Mouse (Mus musculus) heart, adult 9 months (tissue): ENCODE measurements at regions not wholly inside any gene's neighbourhood (a gene's known extent, or its start where the extent isn't known, plus 50 kb on each side); places are given as distances from the start of the nearest gene placed in this dataset.
A peak's percentile ranks its signal among the peaks of the same experiment; 100 is the strongest.

Source experiments
- DNase-seq, 2 experiments: peaks; one replicate each; pipeline ENCODE4 v3.0.0; 2022; ENCODE audit warnings: low spot score in 2 of 2

DNA sequence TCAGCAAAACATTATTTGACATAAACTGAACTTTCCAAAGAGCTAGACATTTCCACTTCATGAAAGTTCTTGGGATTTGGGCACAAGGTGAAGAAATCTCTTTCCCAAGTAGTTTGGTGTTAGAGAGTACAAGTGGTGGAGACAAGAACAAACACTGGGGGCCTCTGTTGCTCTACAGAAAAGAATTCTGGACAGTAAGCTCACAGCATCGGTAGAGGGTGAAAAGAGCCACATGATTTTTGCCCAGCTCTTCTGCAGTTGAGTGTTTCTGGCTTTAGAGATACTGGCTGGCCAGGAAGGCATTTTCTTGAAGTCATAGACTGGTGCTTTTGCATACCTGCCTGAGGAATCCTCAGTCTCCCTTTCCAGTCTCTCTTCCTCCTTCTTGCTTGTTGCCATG, 127.8 kb downstream of the Stk31 start:
- DNase-seq: no peak

DNA sequence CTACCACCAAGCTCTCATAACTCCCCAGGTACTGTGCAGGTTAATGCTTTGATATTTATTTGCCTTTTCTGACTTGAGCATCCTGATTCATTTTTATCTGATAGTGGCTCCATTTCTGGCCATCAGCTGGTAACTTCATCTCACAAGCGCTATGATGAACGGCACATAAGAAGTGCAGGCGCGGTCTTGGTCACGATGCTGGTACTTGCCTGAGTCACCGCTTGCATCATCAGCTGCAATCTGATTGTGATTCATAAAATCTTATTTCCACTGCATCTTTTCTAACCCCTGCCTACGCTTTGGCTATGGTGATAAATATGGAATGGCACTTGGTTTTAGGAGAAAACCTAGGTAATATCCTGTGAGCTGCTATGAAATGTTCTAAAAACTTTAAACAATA, 128.3 kb downstream of the Stk31 start:
- DNase-seq: no peak

DNA sequence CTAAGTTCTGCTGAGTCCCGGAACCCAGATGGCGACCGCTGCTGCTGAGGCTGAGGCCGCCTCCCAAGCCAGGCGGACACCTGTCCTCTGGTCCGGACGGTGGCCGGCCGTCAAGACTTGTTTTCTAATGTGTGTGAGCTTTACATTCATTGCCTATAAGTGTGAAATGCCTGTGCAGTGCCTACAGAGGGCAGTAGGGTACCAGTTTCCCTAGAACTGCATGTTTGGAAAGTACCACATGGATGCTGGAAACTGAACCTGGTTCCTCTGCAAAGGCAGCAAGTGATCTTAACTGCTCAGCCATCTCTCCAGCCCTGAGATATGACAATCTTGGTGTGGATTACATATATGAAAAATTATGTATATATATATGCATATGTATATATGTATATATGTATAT, 138.6 kb downstream of the Stk31 start:
- DNase-seq: no peak

DNA sequence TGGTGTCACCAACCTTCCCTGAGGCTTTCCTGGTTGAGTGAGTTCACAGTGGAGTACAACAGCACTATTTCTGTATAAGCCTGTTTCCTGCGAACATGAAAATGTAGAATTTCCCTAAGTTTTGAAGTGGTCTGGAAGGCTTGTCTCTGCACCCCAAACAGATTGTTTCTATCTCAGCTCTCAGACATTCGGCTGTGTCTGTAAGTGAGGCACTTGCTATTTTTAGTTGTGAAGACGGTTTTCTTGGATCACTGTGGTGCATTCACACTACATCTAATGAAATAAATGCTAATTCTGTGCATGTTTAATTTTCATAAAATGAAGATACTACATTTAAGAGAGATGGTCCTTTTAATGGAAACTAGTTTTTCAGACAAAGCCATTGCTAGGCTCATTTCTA, 139.1 kb downstream of the Stk31 start:
- DNase-seq: no peak

DNA sequence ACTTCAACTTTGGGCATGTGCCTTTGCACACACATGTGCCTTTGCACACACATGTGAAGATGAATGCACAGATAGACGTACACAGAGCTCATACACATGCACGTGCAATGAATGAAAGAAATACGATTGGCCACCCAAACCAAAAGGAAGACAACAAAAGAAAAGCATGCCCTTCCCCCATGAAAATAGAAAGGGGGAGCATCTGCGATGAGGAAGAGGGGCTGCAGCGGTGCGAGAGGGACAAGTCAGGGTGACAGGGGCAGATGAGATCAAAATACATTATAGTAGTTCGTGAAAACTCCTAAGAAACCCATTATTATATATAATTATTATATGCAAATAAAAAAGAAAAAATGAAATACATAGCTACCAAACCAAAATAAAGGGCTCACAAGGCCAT, 149.5 kb downstream of the Stk31 start:
- DNase-seq: no peak

DNA sequence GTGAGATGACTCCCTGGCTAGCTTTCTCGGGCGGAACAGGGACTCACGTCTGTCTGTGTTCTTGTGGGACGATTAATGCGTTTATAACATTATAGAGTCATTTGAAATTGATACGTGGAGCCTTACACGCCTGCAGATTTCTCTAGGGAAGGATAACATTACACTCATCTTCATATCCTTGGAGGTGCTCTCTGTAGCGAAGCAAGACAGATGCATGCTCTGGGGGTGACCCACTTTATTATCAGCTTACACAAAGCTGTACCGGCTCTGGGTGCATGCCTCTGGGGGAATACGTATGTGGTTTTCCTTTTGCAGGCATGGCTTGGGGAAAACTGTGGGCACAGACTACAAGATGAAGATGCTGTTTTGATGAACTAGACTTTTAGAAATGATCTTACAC, 159.7 kb downstream of the Stk31 start:
- no peak for DNase-seq

DNA sequence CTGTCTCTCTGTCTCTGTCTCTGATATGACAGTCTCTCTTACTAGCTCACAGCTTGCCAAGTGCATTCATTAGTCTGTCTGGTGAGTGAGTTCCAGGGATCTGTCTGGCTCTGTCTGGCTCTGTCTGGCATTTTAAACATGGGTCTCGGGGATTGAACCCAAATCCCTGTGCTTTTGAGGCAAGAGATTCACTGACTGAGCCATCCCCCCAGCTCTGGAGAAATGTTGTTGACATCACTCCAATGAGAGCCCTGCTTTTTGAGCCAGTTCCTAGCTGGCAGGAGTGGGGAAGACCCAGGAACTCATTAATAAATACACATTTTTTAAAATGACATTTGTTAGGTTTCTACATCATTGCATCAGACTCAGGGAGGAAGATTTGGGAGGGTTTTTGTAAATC, 163.1 kb downstream of the Stk31 start:
- DNase-seq: no peak

DNA sequence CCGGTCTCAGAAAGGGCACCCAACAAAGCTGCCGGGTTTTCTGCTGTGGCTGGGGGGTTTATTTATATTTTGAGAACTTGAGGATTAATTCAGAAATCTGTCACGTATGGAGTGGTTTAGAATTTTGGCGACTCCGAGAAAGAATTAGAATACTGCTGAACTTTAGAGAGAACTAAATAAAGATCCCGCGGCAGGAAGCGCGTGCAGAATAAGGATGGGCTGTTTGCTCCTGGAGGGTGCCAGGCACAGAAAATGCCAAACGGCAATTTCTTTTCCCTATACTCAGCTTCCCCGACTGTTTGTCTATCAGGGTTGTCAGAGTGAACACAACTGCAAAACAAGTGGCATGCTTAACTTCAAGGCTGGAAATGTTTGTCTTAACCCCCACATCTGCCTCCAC, 163.7 kb downstream of the Stk31 start:
- no peak for DNase-seq

DNA sequence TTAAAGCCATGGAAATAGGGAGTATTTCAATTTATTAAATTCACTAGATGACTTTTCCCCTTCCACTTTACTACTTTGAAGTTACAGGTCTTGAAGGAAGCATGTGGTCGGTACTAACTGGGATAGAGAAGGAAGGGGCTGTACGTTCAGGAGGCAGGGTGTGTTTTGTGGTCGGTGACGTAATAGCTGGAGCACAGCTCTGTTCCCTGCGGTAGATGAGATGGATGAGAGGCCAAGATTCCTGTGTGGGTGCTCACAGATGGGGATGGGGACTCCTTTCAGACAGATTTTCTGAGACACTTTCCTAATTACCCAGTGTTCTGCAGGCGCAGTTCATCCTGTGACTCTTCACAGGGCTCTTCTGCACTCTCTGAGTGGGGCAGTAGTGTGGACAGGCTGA, 182.9 kb downstream of the Stk31 start:
- DNase-seq: no peak

DNA sequence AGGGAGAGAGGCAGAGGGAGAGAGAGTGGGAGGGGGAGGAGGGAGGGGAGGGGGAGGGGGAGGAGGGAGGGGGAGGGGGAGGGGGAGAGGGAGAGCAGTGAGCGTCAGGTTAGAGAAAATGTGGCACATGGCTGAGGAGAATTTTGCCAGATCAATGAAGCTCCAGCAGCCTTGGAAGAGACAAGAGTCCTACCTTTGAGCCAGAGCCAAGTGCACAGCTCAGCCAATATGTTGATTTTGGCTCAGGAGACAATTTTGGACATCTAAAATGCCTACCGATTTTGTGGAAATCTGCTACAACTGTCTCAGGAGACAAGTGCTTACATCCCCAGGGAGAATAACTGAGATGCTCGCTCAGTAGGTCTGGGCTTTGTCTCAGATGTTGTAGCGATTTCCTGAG, 184.3 kb downstream of the Stk31 start:
- DNase-seq: no peak

DNA sequence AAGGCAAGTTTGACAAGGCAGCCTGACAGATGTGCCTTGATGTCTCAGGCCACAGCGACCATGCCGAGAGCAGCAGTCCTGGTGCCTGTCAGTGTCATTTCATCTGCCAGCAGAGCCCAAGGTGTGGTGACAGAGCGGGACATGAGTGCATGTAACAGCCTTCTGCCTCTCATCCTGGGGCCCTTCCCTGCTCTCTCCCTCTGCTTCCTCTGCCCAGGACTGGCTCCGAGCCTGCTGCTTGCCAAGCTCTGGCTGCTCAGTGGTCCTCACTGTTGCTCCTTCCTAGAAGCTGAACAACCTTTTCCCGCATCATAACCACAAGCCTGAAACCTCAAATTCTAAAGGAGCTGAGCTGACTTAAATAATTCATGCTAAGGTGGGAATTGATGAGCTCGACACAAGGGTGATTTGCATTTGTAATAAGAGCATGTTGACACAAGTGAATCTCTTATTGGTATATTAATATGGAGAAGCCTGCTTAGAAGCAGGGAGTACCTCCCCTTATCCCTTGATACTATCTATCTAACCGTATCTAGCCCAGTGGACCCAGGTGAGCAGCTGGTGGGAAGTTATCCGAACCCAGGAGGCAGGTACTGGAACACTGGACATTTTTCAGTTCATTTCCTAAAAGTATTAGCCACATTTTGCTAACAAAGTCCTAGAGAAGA, 186.8 kb downstream of the Stk31 start:
- DNase-seq: no peak

DNA sequence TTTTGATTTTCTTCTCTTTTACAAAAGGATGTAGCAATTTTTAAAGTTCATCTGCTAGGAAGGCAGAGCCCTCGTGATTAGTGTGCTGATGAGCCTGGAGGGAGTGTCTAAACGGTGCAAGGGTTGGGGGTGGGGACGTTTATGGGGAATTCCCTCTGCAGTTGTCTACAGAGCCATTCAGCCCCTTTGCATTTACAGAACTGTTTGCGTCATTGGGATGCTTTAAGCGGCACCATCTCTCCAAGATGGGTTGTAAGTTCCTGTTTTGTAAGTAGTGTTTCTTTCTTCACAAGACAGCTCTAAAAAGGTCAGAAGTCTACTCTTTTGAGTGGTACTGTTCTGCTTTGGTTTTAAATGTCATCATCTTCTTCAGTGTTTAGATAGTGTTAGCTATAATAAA, 191.1 kb downstream of the Stk31 start:
- no peak for DNase-seq

DNA sequence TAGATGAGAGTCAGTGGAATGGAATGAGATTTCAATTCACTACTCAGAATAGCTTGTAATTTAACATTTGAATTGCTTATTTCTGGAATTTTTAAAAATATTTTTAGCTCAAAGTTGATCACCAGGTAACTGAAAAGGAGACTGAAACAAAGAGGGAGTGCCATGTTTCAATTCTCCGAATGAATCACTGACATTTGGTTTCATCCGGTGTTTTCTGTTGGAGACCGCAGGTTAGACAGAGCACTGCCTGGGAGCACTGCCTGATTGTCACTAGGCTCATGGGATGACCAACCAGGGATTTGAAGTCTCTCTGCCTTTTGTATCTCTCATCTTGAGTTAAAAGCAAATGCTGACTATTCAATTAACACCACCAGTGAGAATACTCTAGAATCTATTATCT, 193.3 kb downstream of the Stk31 start:
- DNase-seq: no peak

DNA sequence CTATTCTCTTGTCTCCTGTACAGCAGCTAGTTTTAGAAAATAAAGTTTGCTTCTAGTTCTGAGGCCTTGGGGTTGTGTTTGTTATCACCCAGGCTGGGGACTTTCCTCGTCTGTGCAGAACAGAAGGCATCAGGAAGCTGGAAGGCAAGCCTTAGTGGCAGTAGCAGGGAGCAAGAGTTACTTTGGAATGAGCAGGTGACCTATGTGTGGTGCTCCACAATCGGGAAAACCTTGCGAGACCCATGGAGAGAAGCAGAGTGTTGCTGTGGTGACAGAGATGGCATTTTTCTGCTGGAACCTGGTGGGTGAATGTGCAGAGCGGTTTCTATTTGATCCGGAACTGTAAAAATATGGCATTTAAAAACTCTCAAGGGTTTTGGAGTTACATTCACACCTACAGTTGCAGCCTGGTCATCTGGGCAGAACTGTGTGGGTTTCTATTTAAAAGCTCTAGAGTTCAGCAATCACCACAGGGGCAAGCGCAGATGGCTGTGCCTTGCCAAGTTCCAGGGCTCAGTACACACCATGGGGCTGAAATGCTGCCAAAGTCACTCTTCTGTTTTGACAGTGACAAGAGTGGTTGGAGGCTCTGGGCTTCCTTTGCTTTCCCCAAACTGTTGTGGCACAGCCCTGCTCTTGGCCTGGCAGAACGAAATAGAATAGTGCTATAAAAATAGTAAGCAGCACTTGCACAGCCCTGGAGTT, 195.7 kb downstream of the Stk31 start:
- peak; percentile 61 to 65 for DNase-seq

DNA sequence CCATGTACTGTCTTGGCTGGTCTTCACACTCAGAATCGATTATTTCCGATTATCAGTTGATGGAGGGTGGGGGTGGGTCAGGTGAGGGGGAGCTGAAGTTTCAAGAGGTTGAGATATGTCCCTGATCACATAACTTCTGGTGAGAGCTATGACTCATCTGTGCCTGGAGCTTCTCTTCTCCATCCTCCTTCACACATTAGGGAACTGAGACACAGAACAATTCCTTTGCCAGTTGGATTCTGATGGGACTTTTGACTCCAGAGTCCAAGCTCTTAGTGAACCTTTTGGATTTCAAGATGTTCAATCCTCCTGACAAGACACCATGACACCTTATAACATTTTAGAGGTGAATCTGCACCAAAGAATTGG, 196.2 kb downstream of the Stk31 start:
- DNase-seq: no peak

DNA sequence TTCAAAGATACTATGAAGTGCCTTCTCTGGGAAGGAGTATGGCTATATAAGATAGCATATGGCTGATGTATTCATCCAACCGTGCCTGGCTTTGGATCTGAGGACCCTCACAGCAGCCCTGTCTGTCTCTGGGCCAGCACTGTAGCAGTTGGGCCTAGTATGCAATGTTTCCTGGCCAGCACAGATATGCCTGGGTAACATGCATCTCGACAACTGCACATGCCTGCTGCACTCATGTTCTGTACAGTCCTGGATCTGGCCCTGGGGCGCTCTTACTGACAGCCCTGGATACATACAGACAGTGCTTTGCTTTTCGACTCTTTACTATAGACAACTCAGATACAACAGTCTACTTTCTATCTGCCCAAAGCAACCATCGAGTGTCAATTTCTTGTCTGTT, 197.3 kb downstream of the Stk31 start:
- DNase-seq: no peak

DNA sequence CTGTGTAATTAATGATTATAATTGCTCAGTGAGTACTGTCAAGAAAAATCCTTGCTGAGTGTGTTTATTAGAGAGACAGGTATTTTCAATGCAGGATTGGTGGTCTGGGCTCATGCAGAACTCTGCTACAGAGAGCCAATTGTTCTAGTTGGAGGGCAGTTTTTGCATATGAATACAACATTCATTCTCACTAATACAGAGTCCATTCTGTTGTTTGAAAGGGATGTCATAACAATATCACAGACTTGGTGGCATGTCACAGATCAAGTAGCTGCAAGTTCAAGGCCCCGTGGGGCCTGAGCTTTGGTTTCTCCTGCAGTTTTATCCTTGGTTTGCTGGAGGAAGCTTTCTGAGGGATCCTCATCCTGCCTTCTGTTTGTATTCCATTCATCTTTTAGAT, 207.8 kb downstream of the Stk31 start:
- no peak for DNase-seq

DNA sequence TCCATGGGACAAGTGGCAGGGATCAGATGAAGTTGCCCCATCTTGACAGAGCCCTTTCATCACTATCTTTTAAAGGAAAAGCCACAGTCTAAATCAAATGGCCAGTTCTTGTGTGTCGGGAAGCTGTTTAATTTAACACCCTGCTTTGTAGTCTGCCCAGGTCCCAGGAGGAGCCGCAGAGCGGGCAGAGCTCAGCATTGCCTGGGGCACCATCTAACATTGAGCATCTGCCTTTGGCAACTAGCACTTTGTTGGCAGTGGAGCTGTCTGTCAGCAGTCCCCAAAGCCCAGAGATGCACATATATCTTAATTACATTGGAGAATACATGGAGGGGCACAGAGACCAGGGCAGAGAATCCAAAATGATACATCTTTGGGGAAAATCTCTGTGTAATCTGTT, 208.4 kb downstream of the Stk31 start:
- DNase-seq: no peak

DNA sequence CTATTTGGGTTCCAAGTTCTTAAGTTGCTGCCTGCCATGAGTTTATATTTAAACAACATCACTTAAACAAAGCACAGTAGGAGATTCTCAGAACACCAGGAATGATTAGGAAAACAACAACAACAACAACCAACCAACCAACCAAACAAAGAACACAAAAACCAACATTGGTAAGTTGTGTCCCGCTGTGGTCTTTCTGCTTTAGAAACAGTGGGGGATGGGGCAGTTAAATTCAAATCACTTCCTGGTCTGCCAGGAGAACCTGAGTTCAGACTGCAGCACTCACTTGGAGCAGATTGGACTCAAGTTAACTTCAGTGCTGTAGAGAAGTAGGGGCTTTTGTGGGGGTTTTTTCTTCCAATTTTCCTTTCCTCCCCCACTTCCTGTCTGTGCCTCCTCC, 210.6 kb downstream of the Stk31 start:
- DNase-seq: no peak

DNA sequence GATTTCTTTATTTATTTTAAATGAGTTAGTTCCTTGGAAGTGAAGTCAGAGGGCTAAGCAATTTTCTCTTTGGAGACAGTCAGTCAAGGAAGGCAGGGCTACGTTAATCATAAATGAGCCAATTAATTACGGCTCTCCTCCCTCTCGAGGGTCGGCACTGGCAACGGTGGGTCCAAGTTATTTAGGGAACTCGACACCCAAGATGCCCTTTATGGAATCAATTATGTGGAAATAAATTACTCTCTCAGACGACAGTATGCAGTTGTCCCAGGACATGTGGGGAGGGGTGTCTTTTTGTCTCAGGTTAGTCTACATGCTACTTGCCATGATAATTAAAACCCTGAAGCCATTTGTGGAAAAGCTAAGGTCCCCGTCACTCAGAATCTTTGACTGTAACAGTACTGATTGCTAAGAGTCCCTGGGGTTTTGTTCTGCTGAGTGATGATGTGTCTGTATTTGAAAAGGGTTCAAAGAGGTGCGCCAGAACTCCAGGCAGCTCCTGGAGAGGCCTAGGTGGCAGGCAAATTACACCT, 211.3 kb downstream of the Stk31 start:
- DNase-seq: no peak

DNA sequence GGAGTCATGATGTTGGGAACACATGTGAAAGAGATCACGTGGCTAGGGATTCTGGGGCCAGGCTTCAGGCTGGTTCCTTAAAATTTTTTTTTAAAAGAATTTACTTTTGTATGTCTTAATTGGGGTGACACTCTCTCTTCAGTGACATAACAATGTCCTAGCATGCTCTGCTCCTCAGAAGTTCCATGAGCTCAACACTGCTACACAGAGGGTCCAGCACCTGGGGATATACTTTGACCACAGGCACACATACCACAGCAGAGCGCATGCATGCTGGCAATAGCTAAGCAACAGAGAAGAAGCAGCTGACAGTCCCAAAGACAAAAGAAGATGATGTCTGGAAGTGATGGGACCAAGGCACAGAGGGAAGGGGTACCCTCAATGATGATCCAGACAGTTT, 198.4 kb upstream of the Npy start:
- no peak for DNase-seq

DNA sequence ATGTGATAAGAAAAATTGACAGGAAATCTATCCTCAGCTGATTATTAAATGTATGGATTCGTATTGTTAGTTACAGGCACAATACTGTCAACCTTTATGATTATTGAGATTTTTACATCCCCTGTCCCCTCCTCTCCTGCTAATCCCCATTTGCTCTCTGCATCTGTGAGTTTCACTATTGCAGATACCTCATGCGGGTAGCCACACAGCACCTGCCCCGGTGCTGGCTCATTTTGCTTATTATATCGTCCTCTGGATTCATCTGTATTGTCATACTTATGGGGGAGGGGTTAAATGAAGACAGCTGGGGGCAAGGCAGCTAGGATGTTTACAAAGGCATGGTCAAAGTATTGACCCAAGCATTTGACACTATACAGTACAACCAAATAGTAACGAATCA, 197.9 kb upstream of the Npy start:
- no peak for DNase-seq

DNA sequence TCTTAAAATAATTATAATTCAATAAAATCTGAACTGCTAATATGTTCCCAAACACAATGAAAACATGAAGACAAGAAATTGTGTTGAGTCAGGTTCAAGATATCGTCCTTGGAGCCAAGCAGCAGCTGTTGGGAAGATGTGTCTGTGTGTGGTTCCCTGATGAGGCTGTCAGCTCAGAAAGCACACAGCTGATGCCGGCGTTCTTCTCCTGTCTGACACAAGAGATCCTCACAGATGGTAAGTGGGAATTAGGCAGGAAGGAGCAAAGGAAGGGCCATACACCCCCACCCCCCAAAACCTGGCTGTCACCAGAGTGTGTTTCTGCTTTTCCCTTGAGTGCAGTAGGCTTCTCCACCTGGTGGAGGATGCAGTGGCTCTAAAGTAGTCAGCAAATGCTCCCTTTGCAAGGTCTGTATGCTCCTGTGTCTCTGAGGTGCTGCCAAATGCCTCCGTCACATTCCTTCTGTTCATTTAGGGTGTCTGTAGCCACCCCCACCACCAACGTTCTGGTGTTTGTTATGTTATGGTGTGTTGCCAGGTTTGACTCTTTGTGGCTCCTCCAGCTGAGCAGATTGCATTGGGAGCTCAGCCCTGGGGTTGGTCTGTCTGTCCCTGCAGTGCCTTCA, 188.9 kb upstream of the Npy start:
- DNase-seq: no peak
